Mouse (Mus musculus) heart, adult 9 months (tissue): ENCODE results near the gene Brms1.

Experiments used
- DNase-seq, 2 experiments: peaks; one replicate each; pipeline ENCODE4 v3.0.0; 2022; ENCODE audit warnings: low spot score in 2 of 2

The Brms1 gene

GRCm38 (mm10) chr19:5087884-5088728 is 47.0 kb downstream of the Brms1 start, which contains the start of gene Yif1a:
Gene Yif1a (plus strand): TSS chr19:5088538.
- peak; percentile 98 to 99 for DNase-seq

- DNase-seq = no peak
Measured at GRCm38 (mm10) chr19:5089324-5089723, 48.2 kb downstream of the Brms1 start.

GRCm38 (mm10) chr19:5092083-5092482 is 50.9 kb downstream of the Brms1 start:
- DNase-seq = no peak

GRCm38 (mm10) chr19:5093481-5094242 is 52.5 kb downstream of the Brms1 start:
- no peak for DNase-seq

GRCm38 (mm10) chr19:5094243-5094632 is 53.1 kb downstream of the Brms1 start:
- DNase-seq = peak; percentile 77 to 82

GRCm38 (mm10) chr19:5094746-5095417 is 53.7 kb downstream of the Brms1 start:
- DNase-seq = no peak

GRCm38 (mm10) chr19:5095887-5096474 is 54.8 kb downstream of the Brms1 start:
- DNase-seq = no peak

GRCm38 (mm10) chr19:5097521-5098362 is 56.6 kb downstream of the Brms1 start:
- no peak for DNase-seq

- peak; percentile 29 to 49 for DNase-seq
Measured at GRCm38 (mm10) chr19:5098363-5099143, 57.4 kb downstream of the Brms1 start, which contains the start of gene Cnih2. Gene Cnih2 (minus strand): TSS chr19:5098521.
